Mouse (Mus musculus) kidney, adult 2 months (tissue): Measurements from ENCODE around the gene Hoxb5. TPM values are rescaled to one million over a fixed set of nuclear protein-coding genes. Genes with fewer than 3 reads are reported as not detected.

Source experiments
- DNase-seq: peaks from one replicate; pipeline ENCODE4 v3.0.0; 2021
- H3K27ac ChIP-seq: fragments of 200-500 bp; 2 replicates; pipeline ENCODE4 v1.5.1; 2012; ENCODE audit warnings: low read depth, low read length, control low read depth, inconsistent platforms; ENCODE audit not compliant: insufficient read depth
- H3K27me3 ChIP-seq: fragments of 200-500 bp; replicated peaks from 2 replicates; pipeline ENCODE4 v1.6.1; 2012; ENCODE audit warnings: mild to moderate bottlenecking, moderate library complexity, low read length, inconsistent platforms; ENCODE audit not compliant: control insufficient read depth, insufficient read depth
- H3K36me3 ChIP-seq: fragments of 200-500 bp; 2 replicates; pipeline ENCODE4 v1.6.1; 2012; ENCODE audit warnings: mild to moderate bottlenecking, moderate library complexity, low read length, inconsistent platforms; ENCODE audit not compliant: control insufficient read depth, insufficient read depth
- H3K4me1 ChIP-seq: fragments of 200-500 bp; 2 replicates; pipeline ENCODE4 v1.6.1; 2011; ENCODE audit warnings: low read length; ENCODE audit not compliant: control insufficient read depth, insufficient read depth
- H3K4me3 ChIP-seq: fragments of 200-500 bp; 2 replicates; pipeline ENCODE4 v1.5.1; 2011; ENCODE audit warnings: mild to moderate bottlenecking, low read depth, low read length, control low read depth; ENCODE audit not compliant: insufficient read depth
- CTCF ChIP-seq: fragments of 200-500 bp; conservative IDR thresholded peaks from 2 replicates; pipeline ENCODE4 v1.5.1; 2011; ENCODE audit warnings: low read depth, mild to moderate bottlenecking, control low read depth, low read length, moderate library complexity, mixed read lengths; ENCODE audit not compliant: insufficient read depth, insufficient read length
- POLR2A ChIP-seq: fragments of 200-500 bp; IDR thresholded peaks from one replicate; pipeline ENCODE4 v1.6.1; 2011; ENCODE audit warnings: low read depth, low read length, control low read depth
- WGBS: fragments of 180-500 bp; shearing (Covaris S2); methylation state at CpG from one replicate; pipeline ENCODE4 v1.1.7; 2018; 5-methylcytosine and 5-hydroxymethylcytosine counted together
- polyA plus RNA-seq: library from polyadenylated mRNA; depleted of rRNA; stranded (reverse); fragments of >200 nt; gene quantifications from 2 replicates; pipeline ENCODE4 v1.2.3, GENCODE M21; 2012

Hoxb5 gene
- polyA plus RNA-seq, 1 experiment: 7.7 TPM

DNA sequence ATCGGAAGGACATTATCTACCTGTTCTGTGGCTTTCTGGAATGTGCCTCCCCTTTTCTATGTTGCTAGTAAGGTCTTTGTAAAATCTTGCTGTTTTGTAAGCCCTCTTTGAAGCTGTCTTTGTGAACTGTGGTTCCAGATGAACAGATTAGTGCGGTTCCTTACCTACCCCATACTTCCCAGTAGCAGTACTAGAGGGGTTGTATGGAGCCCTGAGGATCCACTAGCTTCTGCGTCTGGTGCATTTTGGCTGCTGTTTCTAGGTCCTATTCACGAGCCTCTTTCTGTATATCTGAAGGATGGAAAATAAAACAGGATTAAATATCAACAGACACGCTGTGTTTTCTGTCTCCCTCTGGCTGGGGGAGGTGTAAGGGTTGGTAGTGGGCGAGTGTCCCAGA, 13.3 kb upstream of the Hoxb5 start:
- no peaks in the 10 kb centered on the region for H3K36me3 ChIP-seq
- H3K27ac ChIP-seq: peak overlapping the region; percentile 79
- 46% methylated on average over 6 of the region's 6 CpGs for WGBS
- H3K4me3 ChIP-seq: no peak overlapping the region
- DNase-seq: no peak
- peaks cover 15% of the 10 kb centered on the region; the same call in 1 of the 2 replicates for H3K4me1 ChIP-seq
- no peak for TF ChIP-seq POLR2A
- TF ChIP-seq CTCF: no peak
- no peaks in the 10 kb centered on the region for H3K27me3 ChIP-seq

DNA sequence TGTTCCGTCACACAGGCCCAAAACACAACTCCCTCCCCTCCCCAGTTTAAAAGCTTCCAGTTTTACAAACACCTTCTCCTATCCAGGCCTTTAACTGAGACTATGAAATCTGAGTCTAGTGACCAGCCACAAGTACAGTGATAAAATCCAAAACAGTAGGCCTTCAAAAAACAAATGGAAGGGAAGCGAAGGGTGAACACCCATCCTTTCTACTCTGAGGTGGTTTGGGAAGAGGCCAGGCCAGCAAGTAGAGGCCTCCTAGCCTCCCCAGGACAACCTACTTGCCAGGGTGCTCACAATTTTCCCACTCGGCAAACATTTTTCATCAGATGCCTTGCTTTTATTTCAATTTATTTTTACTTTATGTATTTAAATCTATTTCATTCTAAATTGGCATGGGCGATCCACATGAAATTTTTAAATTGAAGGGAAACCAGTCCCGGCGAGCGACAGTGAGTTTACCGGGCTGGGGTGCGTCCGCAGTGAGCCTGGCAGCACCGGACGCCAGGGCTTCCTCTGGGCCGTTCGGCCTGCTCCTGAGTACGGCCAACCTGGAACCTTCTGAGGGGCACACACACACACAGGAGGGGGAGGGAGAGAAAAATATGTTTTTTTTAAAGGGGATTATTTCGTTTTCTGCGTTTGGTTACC, 12.3 kb upstream of the Hoxb5 start:
- peak overlapping the region; percentile 79 for H3K27ac ChIP-seq
- peak; percentile 59 for DNase-seq
- no peak for TF ChIP-seq CTCF
- no peak for TF ChIP-seq POLR2A
- H3K4me3 ChIP-seq: peak overlapping the region; percentile 10; the same call in 1 of the 2 replicates
- no peaks in the 10 kb centered on the region for H3K27me3 ChIP-seq
- WGBS: 29% methylated on average over 17 of the region's 17 CpGs
- H3K4me1 ChIP-seq: peaks cover 17% of the 10 kb centered on the region; the same call in 1 of the 2 replicates
- H3K36me3 ChIP-seq: no peaks in the 10 kb centered on the region

DNA sequence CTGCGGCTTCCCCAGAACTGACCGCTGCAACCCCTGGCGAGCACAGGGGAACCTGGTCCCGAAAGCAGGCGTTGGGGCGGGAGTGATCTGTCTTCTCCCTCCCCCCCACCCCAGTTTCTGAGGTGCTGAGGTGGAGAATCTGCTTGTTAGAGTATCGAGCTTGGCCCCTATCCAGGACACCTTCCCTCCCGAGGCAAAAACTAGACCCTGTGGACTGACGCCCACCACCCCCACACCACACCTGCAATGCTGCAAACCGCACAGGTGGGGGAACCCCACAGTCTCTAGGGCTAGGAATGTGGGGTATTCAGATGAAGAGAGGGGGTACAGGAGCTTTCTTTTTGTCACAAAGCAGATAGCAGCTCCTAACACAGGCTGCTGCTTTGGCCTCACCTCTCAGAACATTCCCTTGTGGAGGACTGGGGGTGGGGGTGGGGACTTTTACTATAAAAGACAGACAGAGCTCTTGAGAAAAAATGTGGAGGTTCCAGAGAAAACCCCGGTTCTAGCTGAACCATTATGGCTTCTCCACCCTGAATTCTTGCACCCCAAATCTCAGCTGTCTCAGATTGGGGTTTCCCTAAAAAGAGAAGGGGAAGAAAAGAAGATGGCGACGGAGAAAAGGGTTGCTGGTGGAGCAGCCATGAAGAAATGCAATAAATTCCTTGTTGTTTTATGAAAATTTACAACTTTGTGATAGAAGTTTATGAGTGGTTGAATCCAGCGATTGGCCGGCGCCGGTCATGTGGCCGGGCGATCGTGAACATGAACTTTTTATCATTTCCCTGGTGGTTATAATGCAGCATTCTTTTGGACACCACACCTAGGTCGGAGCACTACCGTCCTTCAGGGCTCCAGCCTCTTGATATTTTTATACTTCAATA, 11.2 kb upstream of the Hoxb5 start, which contains the start of gene Hoxb6:
Gene Hoxb6, plus strand, starts transcription at position 796 of the 884 bp plus-strand sequence.
- peaks cover 19% of the 10 kb centered on the region; the same call in 1 of the 2 replicates for H3K4me1 ChIP-seq
- H3K27ac ChIP-seq: peak within 1 kb of the TSS; percentile 99
- peak; percentile 93 for DNase-seq
- no peak for TF ChIP-seq POLR2A
- no peak for TF ChIP-seq CTCF
- WGBS: 3% methylated on average over 22 of the region's 22 CpGs
- no peaks in the 10 kb centered on the region for H3K36me3 ChIP-seq
- H3K4me3 ChIP-seq: peak within 1 kb of the TSS; percentile 95
- H3K27me3 ChIP-seq: no peaks in the 10 kb centered on the region

DNA sequence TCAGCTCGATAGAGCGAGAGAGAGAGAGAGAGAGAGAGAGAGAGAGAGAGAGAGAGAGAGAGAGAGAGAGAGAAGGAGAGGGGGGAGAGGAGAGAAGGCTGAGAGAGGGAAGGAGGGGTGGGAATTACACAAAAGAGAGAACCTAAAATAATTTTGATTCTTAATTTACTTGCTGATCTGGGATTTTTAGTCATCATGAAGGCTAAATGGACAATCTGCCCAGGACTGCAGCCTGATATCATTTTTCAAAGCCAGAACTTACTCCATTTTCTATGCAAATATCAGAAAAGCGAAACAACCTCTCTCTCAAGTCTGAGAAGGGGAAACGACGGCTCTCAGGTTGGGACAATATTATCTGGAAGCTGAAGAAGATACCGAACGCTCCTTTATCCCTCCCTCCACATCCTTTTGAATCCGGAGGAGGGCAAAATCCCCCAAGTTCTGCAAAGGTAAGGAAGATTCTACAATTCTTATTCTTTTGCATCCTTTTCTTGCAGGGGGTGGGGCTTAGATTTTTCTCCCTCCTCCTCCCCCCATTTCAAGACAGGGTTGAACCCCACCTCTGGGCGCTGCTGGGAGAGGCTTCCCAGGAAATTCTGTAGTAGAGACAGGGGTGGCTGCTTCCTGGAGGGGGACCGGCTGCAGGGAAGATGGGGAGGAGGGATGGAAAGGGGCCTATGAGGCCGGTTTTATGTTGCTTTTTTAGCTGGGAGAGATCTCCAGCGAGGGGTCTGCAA, 10.4 kb upstream of the Hoxb5 start:
- H3K4me1 ChIP-seq: peaks cover 17% of the 10 kb centered on the region; the same call in 1 of the 2 replicates
- TF ChIP-seq CTCF (no peak), POLR2A (no peak)
- under 1% methylated on average over 12 of the region's 12 CpGs for WGBS
- peak overlapping the region; percentile 95 for H3K4me3 ChIP-seq
- no peaks in the 10 kb centered on the region for H3K36me3 ChIP-seq
- no peaks in the 10 kb centered on the region for H3K27me3 ChIP-seq
- peak overlapping the region; percentile 99 for H3K27ac ChIP-seq
- peak; percentile 76 for DNase-seq

DNA sequence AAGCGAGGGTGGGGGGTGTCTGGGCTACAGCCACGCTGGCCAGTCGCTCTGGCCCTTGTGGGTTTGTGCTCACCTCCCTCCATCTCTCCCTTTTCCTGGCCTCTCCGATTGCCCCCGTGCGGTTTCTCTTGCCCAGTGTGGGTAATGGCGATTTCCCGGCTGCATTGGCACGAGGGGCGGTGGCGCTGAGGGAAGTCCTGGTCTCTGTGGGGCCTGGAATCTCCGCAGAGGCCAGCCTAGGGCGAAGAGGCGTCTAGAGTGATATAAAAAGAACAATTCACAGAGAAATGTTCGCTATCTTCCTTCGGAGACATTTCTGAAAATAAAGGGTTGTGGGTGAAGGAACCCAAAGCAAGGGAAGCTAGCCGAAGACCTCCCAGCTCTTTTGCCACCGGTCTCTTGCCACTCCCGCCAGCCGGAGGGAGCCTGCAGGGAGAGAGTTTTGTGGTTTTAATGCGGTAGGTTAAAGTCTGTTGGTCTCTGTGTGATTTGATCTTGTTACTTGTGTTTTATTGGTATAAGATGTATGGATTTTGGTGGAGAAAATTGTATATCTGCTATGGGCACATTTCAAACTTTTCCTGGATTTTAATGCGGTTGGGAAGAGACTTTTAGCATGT, 9.7 kb upstream of the Hoxb5 start:
- Histone ChIP-seq H3K27me3 (no peaks in the 10 kb centered on the region), H3K27ac (peak overlapping the region; percentile 99), H3K36me3 (no peaks in the 10 kb centered on the region), H3K4me1 (peaks cover 10% of the 10 kb centered on the region; the same call in 1 of the 2 replicates), H3K4me3 (peak overlapping the region; percentile 95)
- no peak for TF ChIP-seq POLR2A
- no peak for TF ChIP-seq CTCF
- peak; percentile 62 for DNase-seq
- under 1% methylated on average over 22 of the region's 22 CpGs for WGBS

DNA sequence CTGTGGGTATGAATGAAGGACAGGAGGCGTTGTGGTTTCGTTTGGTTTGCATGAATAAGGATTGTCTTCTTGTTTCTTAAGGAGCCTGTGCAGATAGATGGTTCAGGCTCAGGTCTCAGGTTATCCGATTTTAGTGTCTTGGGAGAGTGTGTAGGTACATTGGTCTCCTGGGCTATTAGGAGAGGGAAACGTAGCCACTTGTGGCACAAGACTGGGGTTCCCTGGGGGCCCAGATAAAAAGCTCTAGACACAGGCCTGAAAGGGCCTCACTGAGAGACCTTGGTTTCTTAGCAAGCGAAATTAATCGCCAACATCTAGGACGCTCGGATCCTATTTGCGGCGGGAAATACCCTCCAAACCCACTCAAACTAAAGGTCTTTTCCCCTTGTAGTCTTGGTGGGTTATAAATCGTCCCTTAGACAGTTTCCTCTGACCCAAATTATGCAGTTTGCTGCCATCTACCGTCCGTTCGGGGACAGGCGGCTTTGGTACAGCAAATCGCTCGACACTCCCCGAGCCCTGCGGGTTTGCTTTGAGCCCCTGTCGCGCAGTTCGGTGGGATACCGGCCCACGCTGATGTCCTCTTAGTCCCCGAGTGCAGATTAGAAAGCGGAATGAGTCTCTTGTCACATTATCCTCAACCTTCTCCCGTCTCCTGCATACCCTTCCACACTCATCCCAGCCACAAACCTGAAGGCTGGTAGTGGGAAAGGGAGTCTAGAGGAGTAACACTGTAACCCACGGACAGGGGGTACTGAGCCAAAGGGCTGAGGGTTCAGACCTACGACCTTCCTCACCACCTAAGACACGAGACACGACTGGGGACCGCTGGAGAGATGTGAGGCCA, 8.7 kb upstream of the Hoxb5 start:
- WGBS: under 1% methylated on average over 32 of the region's 32 CpGs
- Histone ChIP-seq H3K4me1 (peaks cover 7% of the 10 kb centered on the region; the same call in 1 of the 2 replicates), H3K4me3 (peak overlapping the region; percentile 95), H3K27ac (peak overlapping the region; percentile 83), H3K27me3 (no peaks in the 10 kb centered on the region), H3K36me3 (no peaks in the 10 kb centered on the region)
- peak; percentile 79 for TF ChIP-seq CTCF
- TF ChIP-seq POLR2A: no peak
- DNase-seq: peak; percentile 95
